Mouse (Mus musculus) bone marrow macrophage, adult 2 months (primary cell): Measurements from ENCODE around the gene Slc26a3.
A peak's percentile ranks its signal among the peaks of the same experiment; 100 is the strongest.

Experiments
- CTCF ChIP-seq: IDR thresholded peaks from 2 replicates; pipeline ENCODE4 v1.5.1; 2012; ENCODE audit warnings: low read depth, mild to moderate bottlenecking, low read length, moderate library complexity
- POLR2A ChIP-seq: IDR thresholded peaks from 2 replicates; pipeline ENCODE4 v1.6.1; 2012; ENCODE audit warnings: mild to moderate bottlenecking, low read depth, low read length, borderline replicate concordance

DNA sequence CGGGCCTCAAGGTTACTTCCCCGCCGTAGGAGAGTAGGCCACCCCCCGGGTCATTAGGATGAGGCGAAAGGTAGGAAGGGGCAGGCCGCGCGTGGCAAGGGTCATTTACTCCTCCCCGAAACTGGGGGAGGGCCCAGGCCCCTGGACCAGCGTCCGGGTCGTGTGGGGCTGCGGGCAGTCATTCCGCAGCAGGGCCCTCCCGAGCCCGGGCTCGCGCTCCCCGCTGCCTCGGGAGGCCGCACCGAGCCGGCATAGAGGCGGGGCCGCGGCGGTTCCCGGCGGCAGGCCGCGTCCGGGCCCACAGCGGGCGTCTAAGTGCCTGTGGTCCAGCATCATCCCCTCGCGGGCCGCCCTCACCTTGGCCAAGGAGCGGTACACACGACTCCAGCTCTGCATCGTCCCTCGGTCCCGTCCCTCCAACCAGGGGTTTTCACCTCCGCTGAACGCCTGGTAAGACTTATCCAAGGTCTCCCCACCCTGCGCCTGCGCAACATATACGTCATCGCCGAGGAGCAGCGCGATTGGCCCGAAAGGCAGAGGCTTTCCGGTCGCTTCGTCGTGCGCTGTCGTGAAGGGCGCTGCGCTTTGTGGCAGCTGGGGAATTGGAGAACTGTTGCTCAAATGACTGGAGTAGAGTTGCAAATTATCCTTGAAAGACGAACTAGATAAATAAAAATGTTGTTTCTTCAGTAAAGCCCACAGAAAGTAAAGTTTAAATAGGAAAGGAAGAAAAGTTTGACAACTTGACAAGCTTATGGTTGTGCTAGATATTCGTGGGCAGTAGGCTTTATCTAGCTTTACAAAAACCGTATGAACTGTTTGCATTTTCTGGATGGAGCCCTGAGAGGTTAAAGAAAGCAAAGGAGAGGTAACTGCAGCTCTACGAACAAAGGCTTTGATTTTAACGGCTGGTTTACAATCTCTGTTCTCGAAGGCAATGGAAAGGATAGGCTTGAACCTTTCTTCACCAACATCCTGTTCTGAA is 39.4 kb upstream of the Slc26a3 start, which contains the start of gene Dld:
- TF ChIP-seq CTCF (no peak), POLR2A (peak; percentile 51; the same call in 1 of the 2 replicates)
